Mouse (Mus musculus): ENCODE results near the gene Ppox. TPM values are rescaled to one million over a fixed set of nuclear protein-coding genes. Genes with fewer than 3 reads are reported as not detected.
"Not testable (repeated sequence)": the region's sequence is repeated elsewhere in the genome, so short reads cannot be mapped to it uniquely, and the experiment has no call there.

Gene Ppox
- 10 to 100 TPM; 31.1 to 40.8 TPM for total RNA-seq (2021)
- long read RNA-seq, experiment 1, transcript Ppox-201 (13 exons, 1,821 nt): major isoform, 21 of 41 reads
- long read RNA-seq, experiment 1, partial matches to known transcripts: 4 of 41 reads
- long read RNA-seq, experiment 1, other reads (novel, unspliced or antisense): 16 of 41 reads
- long read RNA-seq, experiment 2, partial matches to known transcripts: 1 of 13 reads
- long read RNA-seq, experiment 2, other reads (novel, unspliced or antisense): 8 of 13 reads

- peak; percentile 90 to 91 for DNase-seq
These were observed at the start of gene Ppox for GRCm38 (mm10) chr1:171280916-171281527. Ppox (minus strand) TSS chr1:171281186.

GRCm38 (mm10) chr1:171330216-171330560 lies 49.2 kb upstream of the Ppox start:
- DNase-seq: no peak

GRCm38 (mm10) chr1:171329433-171330215 lies 48.6 kb upstream of the Ppox start:
- peak; percentile 82 to 88 for DNase-seq

GRCm38 (mm10) chr1:171328839-171329432 lies 48.0 kb upstream of the Ppox start, which contains the start of gene Dedd:
Dedd (plus strand) TSS chr1:171329145.
- DNase-seq: peak; percentile 91 to 92

- no peak for DNase-seq
These were observed 47.3 kb upstream of the Ppox start for GRCm38 (mm10) chr1:171328244-171328643.

- DNase-seq: not testable (repeated sequence)
These were observed 45.6 kb upstream of the Ppox start for GRCm38 (mm10) chr1:171326588-171326987.

- DNase-seq: no peak
These were observed 44.6 kb upstream of the Ppox start for GRCm38 (mm10) chr1:171325571-171325970.

GRCm38 (mm10) chr1:171322012-171322411 lies 41.0 kb upstream of the Ppox start:
- no peak for DNase-seq

DNA sequence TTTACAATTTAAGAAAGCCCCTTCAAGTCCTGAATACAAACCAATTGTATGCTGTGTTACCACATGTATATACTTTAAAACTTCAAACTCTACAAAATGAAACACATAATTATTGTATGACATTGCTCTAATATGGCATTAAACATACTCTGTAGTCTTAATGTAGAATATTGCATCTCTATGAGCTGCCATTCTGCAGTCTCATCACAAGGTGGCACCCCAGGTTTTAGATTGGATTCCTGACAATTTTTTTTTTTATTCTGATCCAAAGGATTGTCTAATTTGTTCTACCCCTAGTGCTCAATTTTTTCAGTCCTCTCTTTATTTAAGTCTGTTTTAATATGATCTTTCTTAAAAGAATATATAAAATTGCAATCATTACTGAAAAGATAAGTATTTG lies 40.4 kb upstream of the Ppox start:
- peak in 1 of 2 experiments; percentile 52 for DNase-seq

- DNase-seq: no peak
These were observed 39.2 kb upstream of the Ppox start for GRCm38 (mm10) chr1:171320151-171320550.

- no peak for DNase-seq
These were observed 38.8 kb upstream of the Ppox start for GRCm38 (mm10) chr1:171319748-171320147.

- DNase-seq: no peak
These were observed 28.3 kb upstream of the Ppox start for GRCm38 (mm10) chr1:171309321-171309720.

- not testable (repeated sequence) for DNase-seq
These were observed 25.2 kb upstream of the Ppox start for GRCm38 (mm10) chr1:171306157-171306556.

- DNase-seq: no peak
These were observed 17.2 kb upstream of the Ppox start for GRCm38 (mm10) chr1:171298226-171298625.

DNA sequence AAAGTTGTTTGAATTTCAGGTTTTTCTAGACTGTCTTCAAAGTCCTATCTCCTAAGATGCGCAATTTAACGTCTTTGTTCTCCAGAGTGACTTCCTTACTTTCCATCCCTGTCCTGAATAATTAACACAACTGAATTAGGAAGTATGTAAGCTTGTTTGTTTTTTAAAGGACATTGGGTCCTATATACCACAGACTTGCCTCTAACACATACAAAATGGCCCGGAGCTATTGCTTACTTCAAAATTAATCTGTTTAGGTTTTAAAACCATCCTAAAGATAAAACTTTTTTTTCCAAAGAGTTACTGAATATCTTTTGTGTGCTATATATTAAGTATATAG lies 14.0 kb upstream of the Ppox start:
- no peak for DNase-seq

DNA sequence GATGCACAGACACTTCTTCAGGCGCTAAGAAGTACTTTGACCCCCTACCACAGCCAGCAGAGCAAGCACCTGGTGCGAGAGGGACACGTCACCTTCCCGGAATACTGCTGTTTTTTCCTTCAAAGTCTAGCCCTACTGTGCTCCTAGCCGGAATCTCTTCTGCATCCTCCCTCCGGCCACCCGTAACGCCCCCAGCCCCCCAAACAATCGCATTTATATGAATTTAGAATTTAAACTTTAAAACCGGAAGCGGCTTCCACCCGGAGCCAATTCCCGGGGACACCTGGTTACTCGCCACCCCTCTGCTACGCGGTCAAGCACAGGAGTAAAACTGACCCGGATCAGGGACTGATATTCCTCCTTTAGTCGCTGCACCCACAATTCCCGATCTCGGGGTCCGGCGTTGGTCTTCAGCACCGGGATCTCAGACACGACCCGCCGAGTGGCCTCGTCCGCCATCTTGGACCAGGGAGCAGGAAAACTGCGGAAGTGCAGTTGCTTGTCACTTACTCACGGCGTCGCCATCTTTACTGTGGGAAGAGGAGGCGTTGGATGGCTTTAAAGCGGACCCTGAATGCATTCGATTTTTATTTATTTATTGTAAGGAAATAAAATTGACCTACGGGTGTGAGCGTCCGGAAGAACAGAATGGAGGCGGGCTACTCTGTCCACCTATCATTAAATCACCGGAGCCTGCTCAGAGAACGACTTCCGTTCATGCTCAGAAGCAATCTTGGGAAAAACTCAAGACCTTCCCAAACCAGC lies 13.5 kb upstream of the Ppox start, which contains the start of gene Ufc1:
Gene Ufc1 (minus strand): TSS at position 727 of the 765 bp plus-strand sequence.
- DNase-seq: peak; percentile 80 to 82

GRCm38 (mm10) chr1:171293906-171294297 lies 12.9 kb upstream of the Ppox start:
- DNase-seq: no peak

DNA sequence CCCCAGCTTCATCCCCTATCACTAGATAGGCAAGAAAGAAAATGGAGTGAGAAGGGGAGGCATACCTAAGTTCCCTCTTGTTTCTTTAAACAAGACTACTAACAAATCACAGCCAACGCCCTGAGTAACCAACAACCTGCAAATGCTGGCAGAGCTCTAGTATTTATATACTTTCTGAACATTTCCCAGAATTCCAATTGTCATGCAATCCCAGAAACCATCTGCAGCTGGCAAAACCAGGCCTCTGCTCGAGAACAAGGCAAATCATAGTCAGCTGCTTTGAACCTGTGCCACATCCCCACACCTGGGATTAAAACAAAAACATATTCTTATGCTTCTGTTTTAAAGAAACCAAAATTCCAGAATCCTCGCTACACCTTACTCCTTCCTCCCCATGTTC lies 12.4 kb upstream of the Ppox start:
- no peak for DNase-seq

DNA sequence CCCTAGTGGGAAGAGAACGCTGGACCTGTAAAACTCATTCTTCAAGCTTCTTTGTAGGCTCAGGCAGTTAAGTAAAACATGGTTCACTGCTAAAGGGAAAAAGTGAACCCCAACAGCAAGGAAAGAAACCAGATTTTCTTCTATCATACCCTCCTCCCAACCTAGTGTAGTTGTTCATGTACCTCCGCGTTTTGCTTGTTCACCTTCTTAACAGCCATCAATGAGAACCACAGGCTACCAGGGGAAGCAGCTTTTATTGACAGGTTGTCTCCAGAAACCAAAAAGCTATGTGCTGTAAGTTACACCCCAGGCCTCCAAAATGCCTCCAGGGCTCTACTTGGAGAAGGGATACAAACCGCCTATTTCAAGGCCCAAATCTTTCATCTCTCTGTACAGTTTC lies 7.3 kb upstream of the Ppox start:
- no peak for DNase-seq

DNA sequence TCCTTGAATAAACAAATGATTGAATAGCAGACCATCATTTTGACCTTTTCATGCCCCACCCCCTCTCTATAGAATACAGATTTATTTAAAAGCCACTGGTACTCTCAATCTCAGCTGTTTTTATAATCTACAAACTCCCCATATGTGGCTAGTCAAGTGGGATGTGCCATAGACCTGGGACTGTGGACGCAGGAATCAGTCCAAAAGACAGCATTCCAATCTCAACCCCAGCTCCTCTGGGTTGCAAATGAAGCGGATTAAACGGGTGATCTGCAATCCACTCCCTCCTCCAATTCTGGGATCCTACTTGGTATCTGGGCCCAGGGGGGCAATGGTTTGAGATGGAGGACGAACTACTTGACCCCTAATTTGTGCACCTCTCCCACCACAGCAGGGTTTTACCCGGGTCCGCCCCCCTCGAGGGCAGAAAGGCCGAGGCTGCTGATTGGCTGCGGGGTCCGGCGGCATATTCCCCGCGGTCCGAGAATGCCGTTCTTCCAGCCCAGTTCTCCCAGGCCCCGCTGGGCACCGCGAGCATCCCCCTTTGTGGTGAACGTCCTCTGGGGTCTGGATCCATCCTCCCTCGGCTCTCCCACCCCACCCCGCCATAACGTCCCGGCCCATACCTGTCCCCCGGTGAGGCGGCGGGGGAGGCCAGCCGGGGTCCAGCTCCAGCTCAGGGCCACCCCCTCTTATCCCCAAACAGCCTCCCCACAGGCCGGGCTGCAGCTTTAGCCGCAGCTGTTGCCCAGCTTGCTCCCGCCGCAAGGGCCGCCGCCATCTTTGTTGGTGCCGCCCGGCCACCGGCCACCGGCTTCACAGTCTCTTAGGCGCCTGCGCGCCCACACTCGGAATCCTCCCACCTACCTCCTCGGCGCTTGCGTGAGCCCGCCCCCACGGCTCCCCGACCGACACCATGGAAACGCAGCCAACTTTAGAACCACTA lies 6.4 kb upstream of the Ppox start, which contains the start of gene Usp21:
Gene Usp21 (minus strand): TSS at position 856 of the 946 bp plus-strand sequence.
- peak; percentile 97 to 98 for DNase-seq

DNA sequence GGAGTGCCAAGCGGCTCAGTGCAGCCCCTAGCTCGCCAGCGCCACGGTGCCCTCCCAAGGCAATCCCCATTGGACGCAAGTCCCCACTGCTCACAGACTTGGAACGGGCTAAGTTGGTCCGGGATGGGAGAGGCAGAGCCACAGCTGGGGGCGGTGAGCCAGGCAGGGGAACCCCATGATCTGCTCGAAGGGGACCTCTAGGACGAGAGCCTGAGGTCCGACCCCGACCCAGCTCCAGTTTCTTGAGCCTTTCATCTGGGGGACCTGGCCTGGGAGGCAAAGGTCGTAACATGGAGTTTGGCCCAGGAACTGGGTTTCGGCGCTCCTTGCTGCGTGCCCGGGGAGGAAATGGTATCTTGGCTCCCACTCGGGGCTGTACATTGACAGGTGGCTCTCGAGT lies 5.5 kb upstream of the Ppox start:
- no peak for DNase-seq
